Mouse (Mus musculus): ENCODE data around the gene Tbc1d7.

Tbc1d7 gene

DNA sequence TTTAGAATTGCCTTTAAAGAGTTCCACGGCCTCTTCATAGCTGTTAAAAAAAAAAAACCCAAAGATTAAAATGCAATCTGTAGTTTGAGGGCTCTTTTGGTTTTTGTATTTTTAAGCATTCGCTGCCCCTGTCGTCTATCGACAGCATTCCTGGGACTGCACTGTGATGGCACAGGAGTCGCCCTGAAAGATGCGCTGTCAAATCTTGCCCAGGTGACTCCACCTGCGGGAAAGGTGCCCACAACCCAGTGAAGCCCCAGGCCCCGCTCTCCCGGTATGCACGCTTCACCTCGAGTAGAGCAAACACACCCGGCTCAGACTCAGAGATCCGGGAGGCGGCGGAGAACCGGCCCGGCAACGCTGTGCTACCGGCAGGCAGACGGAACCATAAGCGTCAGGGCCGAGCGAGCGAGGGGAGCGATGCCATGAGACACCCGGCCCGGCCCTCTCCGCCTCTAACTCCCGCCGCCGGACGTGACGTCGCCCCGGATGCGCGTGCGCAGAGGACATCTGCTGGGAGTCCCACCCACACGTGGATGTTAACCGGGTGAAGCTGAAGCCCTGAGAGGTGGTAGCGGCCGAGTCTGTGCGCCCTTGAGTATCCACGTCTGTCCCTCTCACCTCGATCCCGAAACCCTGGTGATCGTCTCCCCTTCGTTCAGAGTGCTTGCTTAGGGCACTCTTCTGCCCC lies at the start of gene Tbc1d7:
Gene Tbc1d7 (minus strand): TSS at position 482 of the 691 bp plus-strand sequence.
- DNase-seq (ENCODE audit: low spot score), result peak; percentile 93

DNA sequence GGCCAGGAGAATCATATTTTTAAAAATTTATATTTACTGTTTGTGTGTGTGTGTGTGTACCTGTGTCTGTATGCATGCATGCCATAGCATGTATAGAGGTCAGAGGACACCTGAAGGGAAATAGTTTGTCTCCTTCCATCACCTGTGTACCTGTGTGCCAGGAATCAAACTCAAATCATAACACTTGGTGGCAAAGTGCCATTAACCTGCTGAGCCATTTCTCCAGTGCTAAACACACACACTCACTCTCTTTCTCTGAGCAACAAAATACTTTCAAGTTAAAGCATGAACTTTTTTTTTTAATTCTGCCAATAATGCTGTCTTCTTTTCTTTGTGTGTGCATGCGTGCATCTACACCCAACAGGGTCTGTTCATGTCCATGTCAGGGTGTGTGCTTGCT lies 49.3 kb upstream of the Tbc1d7 start:
- no peak for DNase-seq (ENCODE audit: low spot score)

DNA sequence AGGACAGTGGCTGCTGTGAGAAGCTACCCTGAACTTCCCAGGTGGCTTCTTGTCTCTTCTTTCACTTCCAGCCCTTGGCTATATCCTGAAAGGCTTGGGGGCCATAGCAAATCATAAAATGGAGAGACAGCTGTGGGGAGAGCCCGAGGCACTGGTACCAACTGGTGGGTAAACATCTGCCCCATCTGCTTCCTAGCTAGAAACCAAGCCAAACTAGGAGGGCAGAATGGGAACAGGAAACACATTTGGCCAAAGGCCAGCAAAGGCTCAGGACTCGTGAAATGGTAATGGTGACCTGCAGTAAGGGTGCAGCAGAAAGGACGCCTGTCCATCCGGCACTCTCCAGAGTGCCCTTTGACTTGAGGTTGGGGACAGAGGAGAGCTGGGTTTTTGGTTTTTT lies 47.5 kb upstream of the Tbc1d7 start:
- no peak for DNase-seq (ENCODE audit: low spot score)

DNA sequence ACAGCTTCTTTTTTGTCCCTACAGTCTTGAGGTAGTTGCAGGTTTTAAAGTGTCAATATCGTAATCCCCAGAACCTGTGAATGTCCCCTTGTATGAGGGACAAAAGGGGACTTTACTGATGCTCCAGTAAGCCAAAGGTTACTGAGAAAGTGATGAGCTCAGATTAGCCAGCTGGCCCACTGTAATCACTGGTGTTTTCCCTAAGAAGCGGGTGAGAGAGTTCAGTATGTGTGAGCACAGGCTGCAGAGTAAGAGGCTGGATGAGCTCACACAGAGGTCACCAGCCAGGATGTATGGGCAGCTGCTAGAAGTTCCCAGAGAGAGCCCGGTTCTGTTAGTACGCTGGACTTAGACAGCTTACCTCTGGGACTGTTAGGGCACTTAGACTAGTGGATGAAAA lies 47.0 kb upstream of the Tbc1d7 start:
- no peak for DNase-seq (ENCODE audit: low spot score)

DNA sequence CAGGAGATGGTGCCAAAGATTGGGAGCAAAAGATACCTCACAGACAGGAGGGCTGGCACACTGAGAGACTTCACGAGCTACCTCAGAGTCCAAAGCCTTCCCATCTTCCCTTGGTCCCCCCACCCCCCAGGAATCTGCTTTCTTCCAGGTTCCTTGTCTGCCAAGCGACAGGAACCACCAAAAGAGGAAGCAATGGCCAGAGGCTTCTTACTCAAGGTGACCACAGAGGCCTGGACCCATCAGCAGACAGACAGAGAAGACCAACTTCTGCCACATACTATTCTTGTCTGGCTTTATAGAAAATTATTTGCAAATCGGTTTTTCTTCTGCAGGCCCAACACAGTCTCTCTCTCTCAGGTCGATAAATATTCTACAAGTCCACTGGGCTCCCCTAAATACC lies 46.4 kb upstream of the Tbc1d7 start:
- no peak for DNase-seq (ENCODE audit: low spot score)

DNA sequence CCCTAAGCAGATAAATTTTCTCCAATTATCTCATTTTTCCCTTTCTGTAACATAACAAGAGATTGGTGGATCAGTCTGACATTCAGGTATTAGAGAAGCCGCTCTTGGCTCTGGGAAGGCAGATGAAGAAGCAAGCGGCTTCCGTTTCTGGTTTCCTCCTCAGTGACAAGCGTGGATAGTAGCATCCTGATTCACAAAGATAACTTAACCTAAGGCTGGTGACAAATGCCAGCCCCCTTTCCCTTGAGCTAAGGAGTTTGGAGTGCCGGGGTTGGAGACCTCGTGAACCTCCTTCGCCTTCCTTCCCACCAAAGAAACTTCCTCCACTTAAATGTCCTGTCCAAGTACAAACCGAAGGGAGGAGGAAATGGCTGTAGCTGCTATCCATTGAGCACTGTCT lies 45.8 kb upstream of the Tbc1d7 start:
- no peak for DNase-seq (ENCODE audit: low spot score)

DNA sequence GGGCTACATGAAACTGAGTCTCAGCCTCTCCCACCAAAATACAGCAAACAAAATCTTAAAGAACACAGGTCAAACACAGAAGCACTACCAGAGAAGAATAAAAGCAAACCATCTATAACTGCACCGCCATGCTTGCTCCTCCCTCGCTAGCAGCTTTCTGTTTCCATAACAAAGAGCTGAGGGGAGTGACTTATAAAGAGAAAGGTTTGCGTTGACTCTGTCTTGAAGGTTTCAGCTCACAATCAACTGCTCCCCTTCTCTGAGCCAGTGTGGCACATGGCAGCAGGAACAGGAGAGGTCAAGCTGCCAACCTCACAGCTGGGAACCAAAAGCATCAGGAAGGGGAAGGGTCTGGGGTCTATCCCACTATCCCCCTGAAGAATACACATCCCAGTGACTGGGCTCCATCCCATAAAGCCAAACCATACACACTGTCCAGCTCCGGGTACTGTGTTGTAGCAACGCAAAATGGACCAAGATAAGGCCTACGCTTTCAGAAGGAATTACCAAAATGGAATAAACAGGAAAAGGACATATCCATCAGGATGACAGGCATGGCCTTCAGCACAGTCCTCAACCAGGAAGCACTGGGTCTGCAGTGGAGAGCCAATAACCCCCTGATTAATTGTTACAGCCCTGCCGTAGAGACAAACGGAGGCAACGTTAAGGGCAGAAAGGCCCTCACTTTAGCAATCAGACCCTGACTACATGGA lies 44.8 kb upstream of the Tbc1d7 start:
- DNase-seq (ENCODE audit: low spot score), result no peak

DNA sequence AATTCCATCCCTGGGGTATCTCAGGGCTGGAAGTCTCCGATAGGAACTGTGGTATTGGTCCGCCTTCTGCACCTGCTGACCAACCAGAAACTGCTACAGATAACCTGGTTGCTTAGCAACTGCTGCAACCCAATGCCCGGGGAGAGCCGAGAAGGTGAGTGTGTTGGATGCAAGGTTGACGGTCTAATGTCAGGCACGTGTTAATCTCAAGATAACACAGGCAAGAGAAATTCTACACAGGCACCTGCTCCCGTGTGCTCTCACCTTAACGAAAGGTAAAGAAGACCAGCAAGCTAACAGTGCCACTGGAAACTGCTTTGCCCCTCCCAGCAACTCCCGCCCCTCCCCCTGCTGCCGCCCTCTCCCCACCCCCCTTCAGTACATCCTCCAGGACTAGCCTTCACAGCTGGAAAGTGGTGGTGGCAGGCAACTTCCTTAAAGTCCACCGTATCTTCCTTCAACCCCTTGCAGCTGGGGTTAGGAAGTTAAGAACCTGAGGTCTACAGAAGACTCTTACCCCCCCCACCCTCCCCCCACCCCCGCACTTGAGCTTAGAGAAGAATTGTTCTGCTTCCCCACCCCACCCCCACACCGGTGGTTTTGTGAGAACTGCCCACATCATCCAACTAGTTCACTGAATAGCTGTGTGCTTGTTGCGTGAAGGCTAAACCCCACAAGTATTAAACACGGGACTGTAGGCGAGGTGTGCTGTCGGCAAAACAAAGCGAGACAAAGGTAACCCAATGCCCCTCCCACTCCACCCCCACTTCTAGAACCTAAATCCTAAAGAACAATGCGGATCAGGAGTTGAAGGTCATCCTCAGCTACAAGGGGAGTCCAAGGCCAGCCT lies 44.1 kb upstream of the Tbc1d7 start:
- DNase-seq (ENCODE audit: low spot score), result no peak

DNA sequence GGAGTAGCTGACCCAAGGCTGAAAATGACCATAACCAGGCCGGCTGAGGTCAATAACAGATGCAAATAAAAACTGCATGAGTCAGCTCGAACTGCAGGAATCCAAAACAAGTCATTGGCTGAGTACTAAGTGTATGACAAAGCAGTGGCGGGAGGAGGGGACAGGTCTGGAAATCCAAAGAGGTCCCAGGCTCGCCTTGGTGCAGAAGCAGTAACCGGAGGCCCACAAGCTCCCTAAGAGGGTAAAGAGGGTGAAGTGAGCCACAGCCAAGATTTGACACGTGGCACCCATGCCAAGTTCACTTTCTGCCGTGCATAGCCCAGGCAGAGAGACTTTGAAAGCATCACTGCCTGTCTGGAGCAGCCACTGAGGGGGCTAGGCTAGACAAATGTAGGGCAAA lies 41.0 kb upstream of the Tbc1d7 start:
- DNase-seq (ENCODE audit: low spot score), result no peak

DNA sequence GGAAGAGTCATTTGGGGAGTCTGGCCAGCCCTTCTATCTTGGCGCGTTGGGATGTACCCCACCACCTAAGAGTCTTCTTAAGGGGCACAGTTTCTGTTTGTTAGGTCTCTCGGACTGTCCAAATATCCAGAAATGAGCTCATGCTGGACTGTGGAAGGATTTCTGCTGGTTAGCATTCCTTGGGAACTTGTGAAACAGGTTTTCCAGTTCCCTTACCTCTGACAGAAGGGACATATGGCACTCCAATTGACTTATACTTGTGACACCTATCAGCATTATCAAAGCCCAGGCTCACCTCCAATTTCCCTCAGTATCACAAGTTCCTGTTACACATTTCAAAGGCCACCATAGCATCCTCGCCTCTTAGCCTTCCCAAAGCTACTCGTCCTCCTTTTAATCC lies 39.7 kb upstream of the Tbc1d7 start:
- DNase-seq (ENCODE audit: low spot score), result no peak

DNA sequence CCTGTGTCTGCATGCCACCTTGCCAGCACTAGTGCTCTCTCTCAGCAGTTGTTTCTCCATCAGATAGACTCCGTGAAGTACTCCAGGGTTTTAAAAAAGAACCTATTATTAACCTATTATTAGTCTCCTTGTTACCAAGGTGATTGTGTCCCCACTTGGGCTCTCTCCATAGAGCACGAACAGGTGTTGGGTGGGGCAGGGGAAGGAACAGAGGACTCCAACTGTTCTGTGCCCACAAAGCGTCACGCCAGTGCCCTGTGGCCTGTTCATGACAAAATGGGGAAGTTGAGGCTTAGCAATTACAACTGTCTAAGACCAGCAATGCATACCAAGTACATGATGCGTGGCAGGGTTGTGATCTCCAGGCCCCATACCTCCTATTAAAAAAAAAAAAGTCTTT lies 38.3 kb upstream of the Tbc1d7 start:
- no peak for DNase-seq (ENCODE audit: low spot score)

DNA sequence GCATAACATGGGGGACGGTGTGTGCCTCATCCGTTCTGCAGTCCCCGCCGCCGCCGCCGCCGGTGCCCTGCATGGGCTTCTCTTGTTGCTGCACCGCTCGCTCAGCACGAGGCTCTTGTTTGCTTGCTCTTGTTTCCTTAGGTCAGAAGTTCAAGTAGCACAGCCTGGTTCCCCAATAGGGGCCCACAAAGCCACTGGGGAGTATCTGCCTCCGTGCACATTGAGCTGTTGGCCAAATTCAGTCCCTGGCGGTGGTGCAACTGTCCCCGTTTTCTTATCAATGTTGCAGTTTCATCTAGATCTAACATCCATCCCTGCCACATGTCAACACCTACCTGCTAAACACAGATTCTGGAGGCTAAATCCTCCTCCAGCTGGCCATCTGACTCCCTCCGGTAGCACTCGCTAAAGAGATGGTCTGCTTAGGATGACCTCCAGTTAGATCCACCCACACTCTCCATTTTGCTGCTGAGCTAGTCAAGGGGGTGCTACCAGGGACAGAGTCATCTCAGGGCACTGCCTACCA lies 37.7 kb upstream of the Tbc1d7 start:
- no peak for DNase-seq (ENCODE audit: low spot score)

DNA sequence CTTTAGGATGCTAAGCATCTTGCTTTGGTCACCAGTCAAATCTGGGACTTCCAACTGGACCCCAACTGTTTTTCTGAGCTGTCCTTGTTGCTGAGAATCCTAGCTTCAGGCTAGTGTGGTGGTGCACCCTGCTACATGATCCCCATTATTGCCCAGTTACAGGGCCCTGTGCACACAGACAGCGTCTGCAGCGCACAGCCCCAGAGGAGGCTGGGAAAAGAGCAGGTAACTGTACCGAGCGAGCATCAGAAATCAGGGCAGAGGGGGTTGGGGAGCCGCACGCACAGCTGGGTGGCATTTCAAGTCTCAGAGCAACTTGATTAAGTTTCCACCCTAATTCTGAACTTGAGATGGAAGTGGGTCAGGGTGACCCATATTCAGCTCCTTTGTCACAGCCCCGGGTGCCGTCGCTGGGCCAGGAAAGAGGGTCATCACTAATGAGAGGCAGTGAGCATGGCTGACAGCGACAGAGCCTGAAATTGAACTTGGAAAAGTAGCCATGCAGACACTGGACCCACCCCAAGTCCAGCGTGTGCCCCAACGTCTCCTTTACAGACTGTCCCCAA lies 34.9 kb upstream of the Tbc1d7 start:
- DNase-seq (ENCODE audit: low spot score), result no peak

DNA sequence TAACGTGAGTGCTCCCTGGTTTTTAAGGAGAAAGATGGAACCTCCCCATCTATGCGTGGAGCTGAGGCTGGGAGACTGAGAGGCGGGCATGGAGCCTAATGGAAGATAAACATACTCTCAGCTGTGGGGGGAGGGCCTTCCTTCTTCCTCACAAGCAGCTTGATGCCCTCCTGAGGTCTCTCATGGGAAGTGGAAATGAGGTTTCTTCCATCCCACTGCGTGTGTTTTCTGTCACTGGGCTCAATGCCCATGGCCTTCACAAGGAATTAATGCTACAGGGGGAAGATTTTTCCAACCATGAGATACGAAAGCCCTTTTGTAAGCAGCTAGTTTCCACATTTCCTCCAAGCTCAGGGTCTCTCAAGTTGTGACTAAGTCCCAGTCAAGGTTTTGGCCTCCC lies 32.3 kb upstream of the Tbc1d7 start:
- no peak for DNase-seq (ENCODE audit: low spot score)

DNA sequence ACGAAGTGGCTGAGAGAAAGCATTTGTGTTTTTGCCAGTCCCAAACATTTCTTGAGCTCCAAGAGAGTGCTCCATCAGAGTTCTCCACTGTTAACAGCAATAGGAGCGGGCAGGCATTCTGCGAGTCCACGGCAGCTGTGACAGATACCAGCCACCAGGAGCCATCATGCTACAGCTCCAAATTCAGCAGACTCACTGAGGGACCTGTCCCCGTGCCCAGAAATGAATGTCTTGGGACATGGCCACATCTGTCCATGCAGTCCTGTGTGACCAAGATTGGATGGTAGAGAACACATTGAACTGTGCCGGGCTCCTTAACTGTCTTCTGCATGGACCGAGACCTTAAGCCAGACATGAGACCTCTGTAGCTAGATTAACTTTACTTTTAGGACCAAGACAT lies 31.9 kb upstream of the Tbc1d7 start:
- DNase-seq (ENCODE audit: low spot score), result no peak

DNA sequence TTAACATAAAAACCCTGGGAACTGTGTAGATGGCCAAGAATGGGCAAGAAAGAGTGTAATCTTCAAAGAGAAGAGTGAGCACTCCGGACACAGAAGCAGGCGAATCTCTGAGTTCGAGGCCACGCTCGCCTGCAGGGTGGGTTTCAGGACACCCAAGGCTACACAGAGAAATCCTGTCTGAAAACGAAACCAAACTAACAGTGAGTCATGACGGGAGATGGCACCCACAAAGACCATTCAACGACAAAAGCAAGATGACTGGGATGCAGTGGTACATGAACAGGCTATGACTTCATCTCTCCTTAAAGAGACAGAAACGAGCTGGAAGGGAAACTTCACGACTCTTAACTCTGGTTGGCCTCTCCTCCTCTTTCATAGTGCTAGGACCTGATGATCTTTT lies 31.1 kb upstream of the Tbc1d7 start:
- no peak for DNase-seq (ENCODE audit: low spot score)

DNA sequence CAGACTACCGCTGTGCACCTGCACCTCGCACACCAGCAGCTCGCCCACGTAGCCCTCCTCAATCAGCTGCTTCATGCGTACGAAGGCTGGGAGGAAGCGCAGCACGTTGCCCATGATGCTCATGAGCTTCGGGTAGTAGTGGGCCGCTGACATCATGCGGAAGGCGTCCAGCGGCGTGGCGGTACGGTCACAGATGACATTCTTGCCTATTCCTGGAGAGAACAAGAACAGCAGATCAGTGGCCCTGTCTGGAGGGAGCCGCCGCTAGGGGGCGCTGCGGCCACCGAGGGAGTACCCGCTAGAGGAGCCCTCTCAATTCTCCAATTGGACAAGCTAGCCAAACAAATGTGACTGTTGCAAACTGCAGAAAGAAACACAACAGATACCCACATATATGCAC lies 29.7 kb upstream of the Tbc1d7 start:
- DNase-seq (ENCODE audit: low spot score), result no peak

DNA sequence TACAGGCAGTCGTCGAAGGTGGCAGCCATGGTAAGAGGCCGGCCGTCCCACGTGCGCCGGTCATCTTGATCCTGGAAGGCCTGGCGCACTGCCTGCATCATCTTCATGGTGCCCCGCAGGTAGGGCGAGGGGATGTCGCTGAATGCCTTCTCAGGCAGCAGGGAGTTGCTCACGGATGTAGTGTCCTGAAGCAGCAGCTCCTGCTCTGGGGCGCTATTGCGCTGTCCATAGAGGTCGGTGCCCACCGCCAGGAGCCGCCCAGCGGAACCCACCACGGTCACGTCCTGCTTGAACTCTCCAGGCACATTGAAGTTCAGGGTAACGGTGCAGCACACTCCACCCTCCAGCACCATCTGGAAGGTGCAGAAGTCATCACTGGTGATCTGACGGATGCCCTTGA lies 29.2 kb upstream of the Tbc1d7 start:
- no peak for DNase-seq (ENCODE audit: low spot score)

DNA sequence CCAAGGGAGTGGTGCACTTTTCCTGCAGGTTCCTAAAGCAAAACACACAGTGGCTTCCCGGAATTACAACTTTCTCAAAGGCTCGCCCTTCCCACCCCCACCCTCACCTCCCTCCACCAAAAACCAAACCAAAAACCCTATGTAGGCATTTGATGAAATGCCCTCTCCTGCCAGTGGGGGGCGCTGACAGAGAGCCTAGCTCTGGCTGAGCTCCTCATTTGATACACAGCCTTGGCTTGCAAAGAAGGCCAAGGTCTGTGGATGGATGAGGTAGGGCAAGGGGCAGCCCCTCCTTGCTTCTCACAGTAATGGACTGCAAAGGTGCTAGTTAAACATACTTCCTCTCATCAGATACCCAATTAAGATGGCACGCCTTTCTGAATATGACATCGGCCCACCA lies 28.4 kb upstream of the Tbc1d7 start:
- no peak for DNase-seq (ENCODE audit: low spot score)

DNA sequence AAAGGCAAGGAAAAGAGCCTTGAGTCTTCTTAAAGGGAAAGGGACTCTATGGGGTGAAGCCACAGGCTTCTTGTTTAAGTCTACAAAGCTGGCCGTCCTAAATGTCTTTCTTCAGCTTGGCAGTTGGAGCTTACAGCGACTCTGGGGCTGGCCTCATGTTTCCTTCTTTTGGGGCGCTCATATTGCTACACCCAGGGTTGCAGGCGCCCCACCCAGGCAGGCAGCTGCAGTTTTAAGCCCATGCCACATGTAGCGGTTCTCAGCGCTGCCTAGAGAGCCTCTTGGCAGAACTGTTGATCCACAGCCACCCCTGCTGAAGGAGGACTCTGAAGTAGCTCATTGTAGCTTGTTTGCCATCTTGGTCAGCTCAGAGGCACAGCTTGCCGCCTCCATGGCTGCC lies 28.0 kb upstream of the Tbc1d7 start:
- no peak for DNase-seq (ENCODE audit: low spot score)

DNA sequence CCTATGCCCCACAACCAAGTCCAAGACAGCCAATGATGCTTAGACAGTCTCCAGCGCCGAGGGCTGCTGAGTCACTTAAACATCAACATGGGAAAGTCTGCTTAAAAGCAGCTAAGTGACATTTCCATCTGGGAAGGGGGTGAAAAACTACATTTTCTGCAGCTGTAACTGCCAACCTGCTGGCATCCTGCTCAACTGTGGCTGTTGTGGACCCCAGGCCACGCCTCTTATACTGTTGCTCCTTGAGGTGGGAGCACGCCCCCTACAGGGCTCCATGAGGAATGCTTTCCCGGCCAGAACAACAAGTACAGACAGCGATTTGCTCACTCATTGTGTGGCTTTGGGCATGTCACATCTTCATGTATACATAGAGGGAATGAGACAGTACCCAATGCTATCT lies 25.9 kb upstream of the Tbc1d7 start:
- DNase-seq (ENCODE audit: low spot score), result no peak

DNA sequence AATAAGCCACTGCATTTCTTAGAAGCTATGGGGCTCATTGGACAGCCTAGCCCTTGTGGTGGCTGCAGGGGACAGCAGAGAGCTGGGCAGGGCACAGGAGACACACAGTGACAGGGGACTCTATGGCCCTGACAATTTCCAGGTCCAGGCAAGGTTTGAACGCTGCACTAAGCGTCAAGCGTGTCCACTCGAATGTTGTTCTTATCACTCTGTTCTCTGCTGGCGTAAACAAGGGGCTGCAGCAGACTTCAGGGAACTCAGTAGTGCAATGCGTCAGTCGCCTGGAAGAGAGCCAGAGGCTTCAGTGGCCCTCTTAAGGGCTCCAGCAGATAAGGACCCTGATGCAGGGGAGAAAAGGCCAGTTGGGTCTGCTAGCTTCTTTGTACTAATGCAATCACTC lies 24.7 kb upstream of the Tbc1d7 start:
- DNase-seq (ENCODE audit: low spot score), result no peak

DNA sequence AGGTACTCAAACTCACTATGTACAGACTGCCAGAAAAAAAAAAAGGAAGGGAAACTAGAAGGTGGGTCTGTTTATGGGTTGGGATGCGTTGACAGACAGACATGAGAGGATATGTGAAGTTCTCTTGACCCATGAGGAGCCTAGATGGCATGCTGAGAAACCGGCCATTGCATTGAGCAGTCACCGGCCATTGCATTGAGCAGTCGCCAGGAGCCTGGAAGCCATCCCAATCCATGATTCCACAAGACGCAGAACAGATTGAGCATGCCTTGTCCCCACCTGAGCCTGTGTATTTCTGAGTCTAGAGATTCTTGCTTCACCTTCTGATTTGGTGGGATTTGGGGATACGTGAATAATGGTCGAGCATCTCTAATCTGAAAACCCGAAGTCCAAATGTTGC lies 22.6 kb upstream of the Tbc1d7 start:
- DNase-seq (ENCODE audit: low spot score), result no peak

Measured in spleen, adult 12 weeks (tissue).